Mouse (Mus musculus) adrenal gland, adult 18-20 months (tissue): ENCODE measurements around the gene 1700010B08Rik. TPM values are rescaled to one million over a fixed set of nuclear protein-coding genes. Genes with fewer than 3 reads are reported as not detected.

Experiments used
- DNase-seq, 2 experiments: peaks; one replicate each; pipeline ENCODE4 v3.0.0; 2021 to 2022; ENCODE audit warnings: low spot score in 2 of 2
- total RNA-seq, 2 experiments: library from RNA; stranded (reverse); gene quantifications; 1 replicate in 1 of 2; 2 replicates in 1 of 2; pipeline ENCODE4 v1.2.3; 2021

Gene 1700010B08Rik
- total RNA-seq, 2 experiments from 2014 or later, result not detected

- DNase-seq, result no peak
These were observed 2.2 kb upstream of the 1700010B08Rik start for GRCm38 (mm10) chr2:173716966-173717365.

- no peak for DNase-seq
These were observed 3.1 kb downstream of the 1700010B08Rik start for GRCm38 (mm10) chr2:173722251-173722857.

GRCm38 (mm10) chr2:173724382-173724781, 5.2 kb downstream of the 1700010B08Rik start:
- DNase-seq, result no peak

GRCm38 (mm10) chr2:173724940-173725807, 6.0 kb downstream of the 1700010B08Rik start:
- DNase-seq, result no peak

- no peak for DNase-seq
These were observed 6.6 kb downstream of the 1700010B08Rik start for GRCm38 (mm10) chr2:173725819-173726218.

- no peak for DNase-seq
These were observed 11.3 kb downstream of the 1700010B08Rik start for GRCm38 (mm10) chr2:173730444-173730966.

GRCm38 (mm10) chr2:173734426-173734825, 15.2 kb downstream of the 1700010B08Rik start:
- DNase-seq, result no peak

- DNase-seq, result peak; percentile 100
These were observed 18.2 kb downstream of the 1700010B08Rik start, which contains the start of gene Vapb for GRCm38 (mm10) chr2:173737222-173737989. Gene Vapb, plus strand, starts transcription at chr2:173737511.

GRCm38 (mm10) chr2:173738232-173738631, 19.0 kb downstream of the 1700010B08Rik start:
- no peak for DNase-seq

GRCm38 (mm10) chr2:173739107-173739506, 19.9 kb downstream of the 1700010B08Rik start:
- DNase-seq, result no peak

- no peak for DNase-seq
These were observed 22.9 kb downstream of the 1700010B08Rik start for GRCm38 (mm10) chr2:173742090-173742489.

GRCm38 (mm10) chr2:173742744-173743143, 23.5 kb downstream of the 1700010B08Rik start:
- no peak for DNase-seq

GRCm38 (mm10) chr2:173744070-173744815, 25.0 kb downstream of the 1700010B08Rik start:
- DNase-seq, result no peak

- no peak for DNase-seq
These were observed 29.9 kb downstream of the 1700010B08Rik start for GRCm38 (mm10) chr2:173748961-173749659.

- DNase-seq, result no peak
These were observed 36.4 kb downstream of the 1700010B08Rik start for GRCm38 (mm10) chr2:173755433-173756144.

- DNase-seq, result no peak
These were observed 38.5 kb downstream of the 1700010B08Rik start for GRCm38 (mm10) chr2:173757624-173758155.

GRCm38 (mm10) chr2:173760607-173761006, 41.4 kb downstream of the 1700010B08Rik start:
- no peak for DNase-seq

- DNase-seq, result no peak
These were observed 45.4 kb downstream of the 1700010B08Rik start for GRCm38 (mm10) chr2:173764629-173765028.
